Mouse (Mus musculus) neural tube, embryonic 15.5 days (tissue): Measurements from ENCODE around the gene Dusp7. TPM values are rescaled to one million over a fixed set of nuclear protein-coding genes. Genes with fewer than 3 reads are reported as not detected.
A peak's percentile ranks its signal among the peaks of the same experiment; 100 is the strongest.

Source experiments
- ATAC-seq: fragments of 200-750 bp; cut with Nextera tagmentation; 2 replicates; pipeline ENCODE4 v1.8.0; 2017; ENCODE audit warnings: mild to moderate bottlenecking, moderate TSS enrichment, moderate library complexity; ENCODE audit not compliant: low FRiP score
- H3K27ac ChIP-seq: fragments of 300-500 bp; sonication (generic); replicated peaks from 2 replicates; pipeline ENCODE4 v1.5.1; 2015; ENCODE audit warnings: mild to moderate bottlenecking, inconsistent platforms
- H3K27me3 ChIP-seq: fragments of 300-500 bp; sonication (generic); replicated peaks from 2 replicates; pipeline ENCODE4 v1.6.1; 2015; ENCODE audit warnings: inconsistent platforms
- H3K36me3 ChIP-seq: fragments of 300-500 bp; sonication (generic); 2 replicates; pipeline ENCODE4 v1.6.1; 2015; ENCODE audit warnings: inconsistent platforms
- H3K4me1 ChIP-seq: fragments of 300-500 bp; sonication (generic); 2 replicates; pipeline ENCODE4 v1.6.1; 2015; ENCODE audit warnings: inconsistent platforms
- H3K4me2 ChIP-seq: fragments of 300-500 bp; sonication (generic); 2 replicates; pipeline ENCODE4 v1.6.1; 2015; ENCODE audit warnings: inconsistent platforms, mild to moderate bottlenecking, moderate library complexity
- H3K4me3 ChIP-seq: fragments of 300-500 bp; sonication (generic); replicated peaks from 2 replicates; pipeline ENCODE4 v1.5.1; 2015; ENCODE audit warnings: mild to moderate bottlenecking, inconsistent platforms
- H3K9ac ChIP-seq: fragments of 300-500 bp; sonication (generic); replicated peaks from 2 replicates; pipeline ENCODE4 v1.6.1; 2015; ENCODE audit warnings: mild to moderate bottlenecking, inconsistent platforms
- H3K9me3 ChIP-seq: fragments of 300-500 bp; sonication (generic); replicated peaks from 2 replicates; pipeline ENCODE4 v1.6.1; 2016; ENCODE audit warnings: inconsistent platforms
- WGBS: fragments of 180-500 bp; shearing (Covaris S2); methylation state at CpG from one replicate; pipeline ENCODE4 v1.1.7; 2015; ENCODE audit warnings: mixed read lengths; 5-methylcytosine and 5-hydroxymethylcytosine counted together
- polyA plus RNA-seq: library from polyadenylated mRNA; unstranded; fragments of >200 nt; fragmentation: Nextera tagmentation; extraction: Ambion mirVana; gene quantifications from 2 replicates; pipeline ENCODE4 v1.2.1, GENCODE M21; 2015

The Dusp7 gene
- polyA plus RNA-seq, 1 experiment from 2014 or later = 16.4 TPM

- no peak overlapping the region for H3K4me2 ChIP-seq
- ATAC-seq = no peak
- WGBS = 77% methylated on average over 6 of the region's 6 CpGs
Measured at GRCm38 (mm10) chr9:106411729-106412128, 43.3 kb downstream of the Dusp7 start.

GRCm38 (mm10) chr9:106412210-106412609 lies 43.8 kb downstream of the Dusp7 start:
- Histone ChIP-seq H3K27me3 (no peaks in the 10 kb centered on the region), H3K36me3 (no peaks in the 10 kb centered on the region), H3K4me2 (no peak overlapping the region), H3K9me3 (no peaks in the 10 kb centered on the region), H3K27ac (no peak overlapping the region), H3K4me3 (no peak overlapping the region), H3K4me1 (peaks cover 1% of the 10 kb centered on the region), H3K9ac (no peak overlapping the region)
- no peak for ATAC-seq
- 85% methylated on average over 3 of the region's 3 CpGs for WGBS

More at GRCm38 (mm10) chr9:106411729-106412128, 43.3 kb downstream of the Dusp7 start:
- H3K27me3 ChIP-seq = no peaks in the 10 kb centered on the region
- H3K9ac ChIP-seq = no peak overlapping the region
- no peaks in the 10 kb centered on the region for H3K36me3 ChIP-seq
- H3K4me3 ChIP-seq = no peak overlapping the region
- H3K9me3 ChIP-seq = no peaks in the 10 kb centered on the region
- no peak overlapping the region for H3K27ac ChIP-seq
- no peaks in the 10 kb centered on the region for H3K4me1 ChIP-seq

- Histone ChIP-seq H3K27me3 (no peaks in the 10 kb centered on the region), H3K27ac (no peak overlapping the region), H3K4me1 (peaks cover 15% of the 10 kb centered on the region), H3K36me3 (no peaks in the 10 kb centered on the region), H3K9ac (no peak overlapping the region), H3K4me3 (no peak overlapping the region), H3K4me2 (no peak overlapping the region), H3K9me3 (no peaks in the 10 kb centered on the region)
- 91% methylated on average over 5 of the region's 5 CpGs for WGBS
- ATAC-seq = no peak
Measured at GRCm38 (mm10) chr9:106413606-106414005, 45.2 kb downstream of the Dusp7 start.

- Histone ChIP-seq H3K9ac (no peak overlapping the region), H3K27me3 (no peaks in the 10 kb centered on the region; the same call in 1 of the 2 replicates), H3K4me1 (peaks cover 33% of the 10 kb centered on the region), H3K4me3 (no peak overlapping the region), H3K9me3 (no peaks in the 10 kb centered on the region), H3K36me3 (no peaks in the 10 kb centered on the region), H3K4me2 (no peak overlapping the region), H3K27ac (no peak overlapping the region)
- no peak for ATAC-seq
- WGBS = 90% methylated on average over 6 of the region's 6 CpGs
Measured at GRCm38 (mm10) chr9:106416826-106417225, 48.4 kb downstream of the Dusp7 start.

GRCm38 (mm10) chr9:106417841-106418625 lies 49.6 kb downstream of the Dusp7 start:
- Histone ChIP-seq H3K4me1 (peaks cover 36% of the 10 kb centered on the region), H3K9ac (peak overlapping the region; percentile 47), H3K4me3 (peak overlapping the region; percentile 32), H3K4me2 (peak overlapping the region; percentile 67), H3K9me3 (no peaks in the 10 kb centered on the region), H3K27me3 (no peaks in the 10 kb centered on the region; the same call in 1 of the 2 replicates), H3K36me3 (no peaks in the 10 kb centered on the region), H3K27ac (peak overlapping the region; percentile 60)
- peak; percentile 32 for ATAC-seq
- 16% methylated on average over 29 of the region's 29 CpGs for WGBS

GRCm38 (mm10) chr9:106420608-106421007 lies 52.2 kb downstream of the Dusp7 start:
- Histone ChIP-seq H3K4me1 (peaks cover 36% of the 10 kb centered on the region), H3K27me3 (no peaks in the 10 kb centered on the region; the same call in 1 of the 2 replicates), H3K9me3 (no peaks in the 10 kb centered on the region), H3K4me2 (peak overlapping the region; percentile 41; the same call in 1 of the 2 replicates), H3K27ac (no peak overlapping the region), H3K4me3 (no peak overlapping the region), H3K36me3 (no peaks in the 10 kb centered on the region), H3K9ac (no peak overlapping the region; the same call in 1 of the 2 replicates)
- 0% methylated on average over 2 of the region's 2 CpGs for WGBS
- ATAC-seq = no peak

- Histone ChIP-seq H3K36me3 (no peaks in the 10 kb centered on the region), H3K27ac (no peak overlapping the region), H3K4me3 (no peak overlapping the region), H3K27me3 (no peaks in the 10 kb centered on the region; the same call in 1 of the 2 replicates), H3K4me1 (peaks cover 36% of the 10 kb centered on the region), H3K9ac (no peak overlapping the region; the same call in 1 of the 2 replicates), H3K4me2 (peak overlapping the region; percentile 41), H3K9me3 (no peaks in the 10 kb centered on the region)
- WGBS = 7% methylated on average over 18 of the region's 18 CpGs
- ATAC-seq = peak; percentile 12; the same call in 1 of the 2 replicates
Measured at GRCm38 (mm10) chr9:106421033-106421864, 52.8 kb downstream of the Dusp7 start.

GRCm38 (mm10) chr9:106421865-106422160 lies 53.4 kb downstream of the Dusp7 start:
- Histone ChIP-seq H3K4me2 (peak overlapping the region; percentile 41), H3K4me3 (no peak overlapping the region), H3K9ac (no peak overlapping the region), H3K27me3 (no peaks in the 10 kb centered on the region; the same call in 1 of the 2 replicates), H3K9me3 (no peaks in the 10 kb centered on the region), H3K27ac (no peak overlapping the region), H3K36me3 (no peaks in the 10 kb centered on the region), H3K4me1 (peaks cover 36% of the 10 kb centered on the region)
- peak; percentile 71; the same call in 1 of the 2 replicates for ATAC-seq
- WGBS = 0% methylated on average over 3 of the region's 3 CpGs

Other genes starting within 250 kb of the Dusp7 start
- 2.3 and 2.7 TPM in 2 replicates for gene Glyctk, start 210.5 kb upstream of the Dusp7 start, polyA plus RNA-seq
- 28.6 and 32.1 TPM in 2 replicates for gene Wdr82, start 197.7 kb upstream of the Dusp7 start, polyA plus RNA-seq
- 16.9 and 20.5 TPM in 2 replicates for gene Ppm1m, start 168.9 kb upstream of the Dusp7 start, polyA plus RNA-seq
- gene Twf2, start 165.5 kb upstream of the Dusp7 start, polyA plus RNA-seq = 48.1 and 58.2 TPM in 2 replicates
- 0.05 TPM in 1 of 2 replicates, not detected in the other for gene Tlr9, start 146.0 kb upstream of the Dusp7 start, polyA plus RNA-seq
- 105 and 107 TPM in 2 replicates for gene Alas1, start 120.0 kb upstream of the Dusp7 start, polyA plus RNA-seq
- 7.0 and 13.3 TPM in 2 replicates for gene Poc1a, start 87.6 kb upstream of the Dusp7 start, polyA plus RNA-seq
- gene Rpl29, start 60.8 kb downstream of the Dusp7 start, polyA plus RNA-seq = 656 and 712 TPM in 2 replicates
- 20.5 and 24.9 TPM in 2 replicates for gene Acy1, start 69.7 kb downstream of the Dusp7 start, polyA plus RNA-seq
- 10.0 and 13.6 TPM in 2 replicates for gene Abhd14b, start 78.8 kb downstream of the Dusp7 start, polyA plus RNA-seq
- 73.2 and 77.0 TPM in 2 replicates for gene Abhd14a, start 79.0 kb downstream of the Dusp7 start, polyA plus RNA-seq
- 185 and 222 TPM in 2 replicates for gene Pcbp4, start 84.7 kb downstream of the Dusp7 start, polyA plus RNA-seq
- 1.1 and 1.4 TPM in 2 replicates for gene Gpr62, start 97.3 kb downstream of the Dusp7 start, polyA plus RNA-seq
- gene Rrp9, start 107.3 kb downstream of the Dusp7 start, polyA plus RNA-seq = 46.4 and 47.8 TPM in 2 replicates
- 0.86 and 3.6 TPM in 2 replicates for gene Parp3, start 108.3 kb downstream of the Dusp7 start, polyA plus RNA-seq
- gene Iqcf1, start 131.3 kb downstream of the Dusp7 start, polyA plus RNA-seq = not detected in 2 replicates
- gene Iqcf5, start 145.9 kb downstream of the Dusp7 start, polyA plus RNA-seq = not detected in 2 replicates
- not detected in 2 replicates for gene Iqcf3, start 193.0 kb downstream of the Dusp7 start, polyA plus RNA-seq
- not detected in 2 replicates for gene Iqcf4, start 202.4 kb downstream of the Dusp7 start, polyA plus RNA-seq